Mouse (Mus musculus): Measurements from ENCODE around the gene Ankrd24.
"Not testable (repeated sequence)": the region's sequence is repeated elsewhere in the genome, so short reads cannot be mapped to it uniquely, and the experiment has no call there.

Ankrd24 gene

DNA sequence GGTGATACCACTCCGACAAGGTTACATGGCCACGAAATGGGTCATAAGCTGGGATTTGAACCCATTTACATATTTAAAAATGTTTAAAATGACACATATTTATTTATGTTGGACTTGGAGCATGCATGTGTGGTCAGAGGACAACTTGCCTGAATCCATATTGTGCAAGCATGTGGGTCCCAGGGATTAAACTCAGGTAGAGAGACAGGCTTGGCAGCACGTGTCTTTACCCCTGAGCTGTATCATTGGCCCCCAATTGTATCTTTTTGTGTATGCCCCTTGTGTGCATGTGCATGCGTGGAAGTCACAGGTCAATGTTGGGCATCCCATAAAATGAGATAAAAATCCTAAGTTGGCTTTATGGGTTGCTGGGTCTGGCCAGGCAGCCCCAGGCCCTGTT lies 17.1 kb downstream of the Ankrd24 start:
- no peak for DNase-seq

DNA sequence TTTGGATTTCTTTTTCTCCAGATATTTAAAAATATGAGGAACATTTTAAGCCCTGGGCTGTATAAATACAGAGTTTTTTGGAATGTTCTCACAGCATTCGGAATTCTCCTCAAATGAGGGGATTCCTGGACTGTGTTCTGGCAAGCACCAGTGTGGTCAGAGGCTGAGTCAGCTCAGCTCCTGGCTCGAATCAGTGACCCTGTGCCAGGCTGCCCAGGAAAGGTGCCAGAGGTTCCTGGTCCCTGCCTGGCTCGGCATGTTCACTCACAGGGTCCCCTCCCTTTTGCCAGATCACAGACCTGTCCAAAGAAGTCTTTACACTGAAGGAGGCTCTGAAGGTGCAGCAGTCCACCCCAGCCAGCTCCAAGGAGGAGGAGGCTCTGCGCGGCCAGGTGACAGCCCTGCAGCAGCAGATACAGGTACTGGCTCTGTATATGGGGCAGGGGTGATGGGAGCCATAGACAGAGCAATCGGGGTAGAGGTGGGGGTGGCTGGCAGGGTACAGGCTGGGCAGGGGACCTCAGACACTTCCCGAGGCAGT lies 17.7 kb downstream of the Ankrd24 start:
- no peak for DNase-seq

DNA sequence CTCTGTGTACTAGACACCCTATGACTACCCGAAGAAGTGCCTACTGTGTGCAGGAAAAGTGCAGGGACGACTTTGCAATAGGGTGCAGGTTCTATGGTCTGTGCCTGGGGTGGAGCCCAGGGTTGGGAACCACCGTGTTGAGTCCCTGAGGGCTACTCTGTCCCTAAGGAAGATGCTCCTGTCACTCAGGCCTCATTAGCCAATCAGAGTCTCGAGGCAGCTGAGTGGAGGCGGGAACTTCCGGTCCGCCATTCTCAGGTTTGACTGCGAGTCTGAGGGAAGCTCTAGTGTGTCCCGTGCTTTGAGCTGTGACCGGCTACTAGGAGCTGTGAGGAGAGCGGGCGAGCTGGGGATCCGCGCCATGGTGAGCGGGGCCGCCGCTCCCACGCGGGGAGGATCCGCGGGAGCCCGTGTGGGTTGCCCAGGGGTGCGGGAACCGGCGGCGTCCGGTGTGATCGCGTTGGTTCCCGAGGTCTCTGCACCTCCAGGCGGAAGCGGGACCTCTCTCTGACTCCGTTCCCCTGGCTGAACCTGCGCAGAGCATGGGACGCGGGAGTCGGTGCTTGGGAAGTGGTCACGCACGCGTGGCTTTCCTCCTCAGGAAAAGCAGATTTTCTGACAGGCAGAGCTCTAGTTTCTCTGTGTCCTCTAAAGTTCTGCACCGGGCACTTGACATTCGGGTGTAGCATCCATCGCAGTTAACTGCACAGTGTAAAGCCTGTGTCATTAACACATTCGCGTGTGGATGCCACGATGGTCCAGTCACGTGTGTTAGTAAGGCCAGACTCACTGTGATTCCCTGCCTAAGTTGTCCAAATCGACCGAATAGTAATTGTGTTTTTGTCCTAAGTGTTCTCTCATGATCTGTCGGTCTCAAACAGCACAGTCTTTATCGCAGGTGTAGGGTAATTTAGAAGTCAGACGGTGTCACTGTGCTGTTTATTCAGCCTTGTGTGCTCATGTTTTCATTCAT lies 20.7 kb downstream of the Ankrd24 start, which contains the start of gene Gm10778:
TSS of gene Gm10778 (plus strand) at position 257 of the 973 bp plus-strand sequence.
- peak; percentile 95 for DNase-seq

- no peak for DNase-seq
Observed at GRCm38 (mm10) chr10:81655178-81655577, 26.8 kb downstream of the Ankrd24 start.

DNA sequence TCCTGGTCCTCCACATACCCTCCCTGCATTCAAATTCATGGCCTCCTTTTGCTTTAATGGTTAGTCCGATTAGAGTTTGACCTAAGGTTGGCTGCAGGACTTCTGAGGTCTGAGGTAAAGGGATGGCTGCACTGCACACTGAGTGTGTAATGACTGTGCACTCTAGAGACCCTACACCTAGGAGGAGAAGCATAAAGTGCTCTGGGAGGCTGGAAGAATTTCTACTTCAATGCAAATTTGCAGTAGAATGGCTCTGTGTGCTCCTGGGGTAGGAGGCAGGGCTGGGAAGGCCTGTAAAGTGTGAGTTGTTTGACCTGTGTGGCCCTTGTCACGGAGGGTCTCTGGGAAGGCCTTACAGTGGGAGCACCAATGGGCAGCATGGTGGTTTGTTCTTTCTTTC lies 27.8 kb downstream of the Ankrd24 start:
- DNase-seq: no peak

DNA sequence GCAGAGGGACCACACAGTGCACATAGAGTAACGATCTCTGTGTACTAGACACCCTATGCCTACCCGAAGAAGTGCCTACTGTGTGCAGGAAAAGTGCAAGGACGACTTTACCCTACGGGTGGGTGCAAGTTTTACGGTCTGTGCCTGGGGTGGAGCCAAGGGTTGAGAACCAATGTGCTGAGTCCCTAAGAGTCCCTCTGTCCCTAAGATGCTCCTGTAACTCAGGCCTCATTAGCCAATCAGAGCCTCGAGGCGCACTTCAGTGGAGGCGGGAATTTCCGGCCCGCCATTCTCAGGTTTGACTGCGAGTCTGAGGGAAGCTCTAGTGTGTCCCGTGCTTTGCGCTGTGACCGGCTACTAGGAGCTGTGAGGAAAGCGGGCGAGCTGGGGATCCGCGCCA lies 58.8 kb downstream of the Ankrd24 start:
- DNase-seq: not testable (repeated sequence)
